Mouse (Mus musculus) intestine, postnatal 0 days (tissue): ENCODE results near the gene Lama4. TPM values are rescaled to one million over a fixed set of nuclear protein-coding genes. Genes with fewer than 3 reads are reported as not detected.

Experiments used
- ATAC-seq: fragments of 200-750 bp; cut with Nextera tagmentation; 2 replicates; pipeline ENCODE4 v1.8.0; 2017; ENCODE audit warnings: mild to moderate bottlenecking, moderate TSS enrichment, moderate library complexity
- H3K27ac ChIP-seq: fragments of 300-500 bp; sonication (generic); 2 replicates; pipeline ENCODE4 v1.5.1; 2014; ENCODE audit warnings: mild to moderate bottlenecking, low read depth, low read length, moderate library complexity
- H3K27me3 ChIP-seq: fragments of 300-500 bp; sonication (generic); replicated peaks from 2 replicates; pipeline ENCODE4 v1.6.1; 2014; ENCODE audit warnings: low read length, mixed read lengths; ENCODE audit not compliant: control insufficient read depth, insufficient read depth
- H3K36me3 ChIP-seq: fragments of 300-500 bp; sonication (generic); 2 replicates; pipeline ENCODE4 v1.6.1; 2014; ENCODE audit warnings: mild to moderate bottlenecking, moderate library complexity; ENCODE audit not compliant: control insufficient read depth, insufficient read depth
- H3K4me1 ChIP-seq: fragments of 300-500 bp; sonication (generic); replicated peaks from 2 replicates; pipeline ENCODE4 v1.6.1; 2014; ENCODE audit warnings: antibody characterized with exemption, low read length, mixed read lengths; ENCODE audit not compliant: control insufficient read depth, insufficient read depth
- H3K4me2 ChIP-seq: fragments of 300-500 bp; sonication (generic); replicated peaks from 2 replicates; pipeline ENCODE4 v1.6.1; 2014; ENCODE audit warnings: low read depth, mild to moderate bottlenecking, moderate library complexity
- H3K4me3 ChIP-seq: fragments of 300-500 bp; sonication (generic); 2 replicates; pipeline ENCODE4 v1.5.1; 2014; ENCODE audit warnings: low read depth, low read length
- H3K9ac ChIP-seq: fragments of 300-500 bp; sonication (generic); 2 replicates; pipeline ENCODE4 v1.6.1; 2014; ENCODE audit warnings: mild to moderate bottlenecking, low read depth, low read length
- H3K9me3 ChIP-seq: fragments of 300-500 bp; sonication (generic); 2 replicates; pipeline ENCODE4 v1.6.1; 2016; ENCODE audit warnings: mixed run types; ENCODE audit not compliant: control insufficient read depth
- CTCF ChIP-seq: sonication (generic); IDR thresholded peaks from 2 replicates; pipeline ENCODE4 v1.5.1; 2016; ENCODE audit warnings: low read depth, mild to moderate bottlenecking, control low read depth, antibody characterized with exemption, moderate library complexity
- WGBS: fragments of 180-500 bp; shearing (Covaris S2); extraction: QIAGEN DNeasy Blood & Tissue Kit; methylation state at CpG from one replicate; pipeline ENCODE4 v1.1.7; 2014; 5-methylcytosine and 5-hydroxymethylcytosine counted together
- polyA plus RNA-seq: library from polyadenylated mRNA; unstranded; fragments of >200 nt; fragmentation: Nextera tagmentation; extraction: Ambion mirVana; gene quantifications from 2 replicates; pipeline ENCODE4 v1.2.1, GENCODE M21; 2015

Gene Lama4
- polyA plus RNA-seq, 1 experiment from 2014 or later: 28.3 TPM

DNA sequence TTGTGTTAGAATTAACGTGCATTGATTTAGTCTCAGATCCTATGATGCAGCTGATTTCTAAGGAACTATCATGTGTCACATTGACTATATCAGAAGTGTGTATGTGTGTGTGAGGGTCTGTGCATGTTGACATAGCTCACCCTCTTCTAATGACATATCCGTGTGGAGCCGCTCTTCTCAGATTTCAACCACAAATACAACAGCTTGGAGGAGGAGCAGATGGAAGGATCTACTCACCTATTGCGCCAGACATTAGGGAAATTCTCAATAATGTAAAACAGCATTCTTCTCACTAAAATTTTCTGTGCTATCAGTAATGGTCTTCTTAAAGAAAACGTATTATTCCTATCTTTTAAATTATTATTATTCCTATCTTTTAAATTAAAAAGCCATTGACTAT is 191.4 kb downstream of the Lama4 start:
- ATAC-seq: no peak
- H3K4me2 ChIP-seq: no peak overlapping the region
- TF ChIP-seq CTCF: no peak
- no peaks in the 10 kb centered on the region for H3K4me1 ChIP-seq
- H3K27me3 ChIP-seq: no peaks in the 10 kb centered on the region
- H3K27ac ChIP-seq: no peak overlapping the region
- no peaks in the 10 kb centered on the region for H3K36me3 ChIP-seq
- 86% methylated on average over 5 of the region's 5 CpGs for WGBS
- H3K4me3 ChIP-seq: no peak overlapping the region
- H3K9me3 ChIP-seq: no peaks in the 10 kb centered on the region
- H3K9ac ChIP-seq: no peak overlapping the region

DNA sequence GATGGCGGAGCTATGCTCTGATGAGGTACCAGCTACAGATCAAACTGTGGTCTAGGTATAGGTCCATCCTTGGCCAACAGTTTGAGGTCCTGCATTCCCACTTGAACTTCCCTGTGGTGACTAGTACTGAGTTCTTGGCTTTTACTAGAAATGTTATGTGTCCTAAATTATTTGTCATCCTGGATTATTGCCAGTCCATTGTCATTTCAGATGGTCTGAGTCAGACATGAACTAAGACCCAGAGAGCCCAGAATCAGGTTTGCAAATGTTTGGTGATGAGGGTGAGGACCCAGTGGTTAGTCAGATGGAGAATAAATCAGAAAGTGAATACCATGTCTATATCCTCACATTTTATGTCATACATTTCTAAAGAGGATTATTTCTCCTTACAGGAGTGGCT is 192.0 kb downstream of the Lama4 start:
- Histone ChIP-seq H3K36me3 (no peaks in the 10 kb centered on the region), H3K4me3 (no peak overlapping the region), H3K9ac (no peak overlapping the region), H3K27me3 (no peaks in the 10 kb centered on the region), H3K4me1 (no peaks in the 10 kb centered on the region), H3K27ac (no peak overlapping the region), H3K9me3 (no peaks in the 10 kb centered on the region), H3K4me2 (no peak overlapping the region)
- TF ChIP-seq CTCF: no peak
- ATAC-seq: no peak
- WGBS: 100% methylated on average over 1 of the region's 1 CpGs

DNA sequence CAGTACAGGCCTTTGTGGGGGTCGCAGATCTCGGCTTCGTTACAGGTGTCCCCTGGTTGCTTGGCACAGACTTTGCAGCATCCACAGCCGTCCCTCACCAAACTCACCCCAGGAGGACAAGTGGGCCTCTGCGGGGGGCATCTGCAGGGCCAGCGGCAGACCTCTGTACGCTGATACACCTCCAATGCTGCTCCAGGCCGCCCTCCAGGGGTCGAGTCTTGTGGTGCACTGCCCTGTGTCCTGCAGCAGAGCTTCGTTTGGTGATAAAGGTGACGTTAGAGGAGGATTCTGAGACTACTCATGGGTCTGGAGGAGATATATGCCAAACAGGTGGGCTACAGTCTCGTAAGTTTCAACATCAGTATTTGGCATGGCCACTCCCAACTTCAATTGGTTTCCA is 193.0 kb downstream of the Lama4 start:
- no peaks in the 10 kb centered on the region for H3K36me3 ChIP-seq
- no peaks in the 10 kb centered on the region for H3K9me3 ChIP-seq
- no peak for ATAC-seq
- no peaks in the 10 kb centered on the region for H3K4me1 ChIP-seq
- WGBS: 65% methylated on average over 12 of the region's 12 CpGs
- H3K4me3 ChIP-seq: no peak overlapping the region
- no peak overlapping the region for H3K9ac ChIP-seq
- H3K27ac ChIP-seq: no peak overlapping the region
- no peak overlapping the region for H3K4me2 ChIP-seq
- 0 out of 2 replicates have a peak, but pooled peaks have one; percentile 26 for TF ChIP-seq CTCF
- H3K27me3 ChIP-seq: no peaks in the 10 kb centered on the region

Other genes starting within 250 kb of the Lama4 start
- gene Rfpl4b, start 143.7 kb upstream of the Lama4 start, polyA plus RNA-seq: not detected in 2 replicates
- gene Fam229b, start 168.4 kb downstream of the Lama4 start, polyA plus RNA-seq: 2.6 and 3.7 TPM in 2 replicates
- 2.1 and 3.0 TPM in 2 replicates for gene Tube1, start 168.5 kb downstream of the Lama4 start, polyA plus RNA-seq
- not detected in 2 replicates for gene Ccn6, start 198.3 kb downstream of the Lama4 start, polyA plus RNA-seq